Comparison of ENCODE assay signal across 12 mouse cellular contexts in genomic region chr7:29421909-29422244, GRCm38 (mm10).
A peak's percentile ranks its signal among the peaks of the same experiment; 100 is the strongest.
DNase-seq lines count a peak whose midpoint lies in the region; ATAC-seq and TF ChIP-seq lines count a peak whose summit lies in the region.
"Had no signal": no experiment of that assay in that cellular context is flagged by ENCODE, and none has a peak within 500 bp of the region (broad histone marks: within the 10 kb centered on the region; RNA-seq: fewer than 3 reads in every experiment).

No protein-coding gene starts in this region.

- peak in 1 of 2 experiments; percentile 48 for DNase-seq in layer of hippocampus, adult 2 months (ENCODE audit: low spot score in 2 of 2)
- no peak for DNase-seq in layer of hippocampus, postnatal 36 days
- DNase-seq in kidney, postnatal 36 days, result no peak
- no peak for DNase-seq in kidney, adult 2 months
- no peak for DNase-seq in embryo, embryonic 10 days (ENCODE audit: low spot score)
- DNase-seq: cerebellum, postnatal 36 days; kidney, adult 8-10 months had no signal

- no peak overlapping the region for H3K9ac ChIP-seq in embryonic facial prominence, embryonic 15.5 days
- no peak overlapping the region for H3K9ac ChIP-seq in intestine, embryonic 16.5 days (ENCODE audit: low read depth, low read length)
- H3K9ac ChIP-seq in neural tube, embryonic 13.5 days, result 0 out of 2 replicates have a peak overlapping the region, but pooled peaks have one; percentile 28
- H3K9ac ChIP-seq: heart, embryonic 12.5 days; stomach, embryonic 15.5 days had no signal

- H3K27ac ChIP-seq in layer of hippocampus, adult 2 months, result peak overlapping the region; percentile 94
- peak overlapping the region; percentile 45; the same call in 1 of the 2 replicates for H3K27ac ChIP-seq in embryonic facial prominence, embryonic 15.5 days (replicated peaks)
- peak overlapping the region; percentile 36; the same call in 1 of the 2 replicates for H3K27ac ChIP-seq in intestine, embryonic 16.5 days (ENCODE audit: low read length)
- H3K27ac ChIP-seq in neural tube, embryonic 13.5 days (replicated peaks), result peak overlapping the region; percentile 79
- no peak overlapping the region for H3K27ac ChIP-seq in kidney, adult 2 months (ENCODE audit: insufficient read depth, low read depth, low read length)
- H3K27ac ChIP-seq: stomach, embryonic 15.5 days had no signal

- H3K4me3 ChIP-seq in layer of hippocampus, adult 2 months, result no peak overlapping the region
- no peak overlapping the region for H3K4me3 ChIP-seq in embryonic facial prominence, embryonic 15.5 days (replicated peaks)
- no peak overlapping the region for H3K4me3 ChIP-seq in intestine, embryonic 16.5 days (ENCODE audit: low read length)
- no peak overlapping the region for H3K4me3 ChIP-seq in neural tube, embryonic 13.5 days
- H3K4me3 ChIP-seq in kidney, adult 2 months (ENCODE audit: insufficient read depth, low read depth, low read length), result no peak overlapping the region
- H3K4me3 ChIP-seq: heart, embryonic 12.5 days; stomach, embryonic 15.5 days had no signal

- H3K4me2 ChIP-seq in embryonic facial prominence, embryonic 15.5 days (replicated peaks), result no peak overlapping the region
- H3K4me2 ChIP-seq in intestine, embryonic 16.5 days (ENCODE audit: low read depth, low read length), result no peak overlapping the region
- no peak overlapping the region for H3K4me2 ChIP-seq in neural tube, embryonic 13.5 days
- H3K4me2 ChIP-seq: heart, embryonic 12.5 days; stomach, embryonic 15.5 days had no signal

- TF ChIP-seq CTCF in layer of hippocampus, adult 2 months (conservative IDR thresholded peaks at IDR 0.05), result no peak
- TF ChIP-seq CTCF in kidney, adult 2 months (conservative IDR thresholded peaks at IDR 0.05; ENCODE audit: insufficient read depth, insufficient read length, low read depth, low read length), result no peak

- H3K36me3 ChIP-seq in embryonic facial prominence, embryonic 15.5 days, result no peaks in the 10 kb centered on the region
- H3K36me3 ChIP-seq in intestine, embryonic 16.5 days (ENCODE audit: control insufficient read depth, insufficient read depth, low read length), result no peaks in the 10 kb centered on the region
- H3K36me3 ChIP-seq in neural tube, embryonic 13.5 days, result no peaks in the 10 kb centered on the region
- no peaks in the 10 kb centered on the region for H3K36me3 ChIP-seq in kidney, adult 2 months (ENCODE audit: control insufficient read depth, insufficient read depth, low read length)
- H3K36me3 ChIP-seq: heart, embryonic 12.5 days; stomach, embryonic 15.5 days had no signal

- H3K27me3 ChIP-seq in embryonic facial prominence, embryonic 15.5 days, result no peaks in the 10 kb centered on the region
- no peaks in the 10 kb centered on the region for H3K27me3 ChIP-seq in intestine, embryonic 16.5 days (replicated peaks; ENCODE audit: control insufficient read depth, insufficient read depth, low read length)
- no peaks in the 10 kb centered on the region for H3K27me3 ChIP-seq in neural tube, embryonic 13.5 days
- no peaks in the 10 kb centered on the region for H3K27me3 ChIP-seq in kidney, adult 2 months (replicated peaks; ENCODE audit: control insufficient read depth, insufficient read depth, low read length)
- H3K27me3 ChIP-seq: stomach, embryonic 15.5 days had no signal

- 44% methylated on average over 3 of the region's 3 CpGs for WGBS in embryonic facial prominence, embryonic 15.5 days
- WGBS in intestine, embryonic 16.5 days, result 54% methylated on average over 3 of the region's 3 CpGs
- 44% methylated on average over 3 of the region's 3 CpGs for WGBS in neural tube, embryonic 13.5 days
- 76% methylated on average over 3 of the region's 3 CpGs for WGBS in kidney, adult 2 months

- ATAC-seq in embryonic facial prominence, embryonic 15.5 days (ENCODE audit: insufficient number of reproducible peaks, low FRiP score, low TSS enrichment, low read depth), result no peak
- no peak for ATAC-seq in intestine, embryonic 16.5 days
- no peak for ATAC-seq in neural tube, embryonic 13.5 days (ENCODE audit: low read depth)

- no peaks in the 10 kb centered on the region for H3K9me3 ChIP-seq in embryonic facial prominence, embryonic 15.5 days (replicated peaks)
- no peaks in the 10 kb centered on the region for H3K9me3 ChIP-seq in intestine, embryonic 16.5 days (ENCODE audit: control insufficient read depth, low read length)
- H3K9me3 ChIP-seq in neural tube, embryonic 13.5 days, result no peaks in the 10 kb centered on the region
- H3K9me3 ChIP-seq: heart, embryonic 12.5 days; stomach, embryonic 15.5 days had no signal

- TF ChIP-seq POLR2A in kidney, adult 2 months (IDR thresholded peaks at IDR 0.05; ENCODE audit: low read depth, low read length), result no peak

- peaks cover 60% of the 10 kb centered on the region for H3K4me1 ChIP-seq in embryonic facial prominence, embryonic 15.5 days
- H3K4me1 ChIP-seq in intestine, embryonic 16.5 days (ENCODE audit: control insufficient read depth, insufficient read depth, low read length), result peaks cover 45% of the 10 kb centered on the region
- H3K4me1 ChIP-seq in neural tube, embryonic 13.5 days (replicated peaks), result peaks cover 47% of the 10 kb centered on the region
- peaks cover 5% of the 10 kb centered on the region; the same call in 1 of the 2 replicates for H3K4me1 ChIP-seq in kidney, adult 2 months (ENCODE audit: control insufficient read depth, insufficient read depth, low read length)
